Mouse (Mus musculus) skeletal muscle tissue, adult 2 months (tissue): ENCODE results near the gene Vps16.

Source experiments
- DNase-seq: peaks from one replicate; pipeline ENCODE4 v3.0.0-alpha.2; 2012; ENCODE audit warnings: low read depth, low spot score

The Vps16 gene

GRCm38 (mm10) chr2:130424126-130424853 is at the start of gene Vps16, which contains the start of gene Pced1a:
Gene Vps16, plus strand, starts transcription at chr2:130424339.
Gene Pced1a, minus strand, starts transcription at chr2:130424701.
- peak; percentile 87 for DNase-seq

- DNase-seq: no peak
Measured at GRCm38 (mm10) chr2:130374951-130375350, 49.2 kb upstream of the Vps16 start.

- DNase-seq: no peak
Measured at GRCm38 (mm10) chr2:130383205-130383604, 40.9 kb upstream of the Vps16 start.

GRCm38 (mm10) chr2:130383895-130384294 is 40.2 kb upstream of the Vps16 start:
- DNase-seq: no peak

GRCm38 (mm10) chr2:130386212-130386611 is 37.9 kb upstream of the Vps16 start:
- no peak for DNase-seq

GRCm38 (mm10) chr2:130388796-130389195 is 35.3 kb upstream of the Vps16 start:
- no peak for DNase-seq

GRCm38 (mm10) chr2:130390993-130391625 is 33.0 kb upstream of the Vps16 start:
- DNase-seq: no peak

- no peak for DNase-seq
Measured at GRCm38 (mm10) chr2:130392836-130393235, 31.3 kb upstream of the Vps16 start.

GRCm38 (mm10) chr2:130395696-130396095 is 28.4 kb upstream of the Vps16 start:
- no peak for DNase-seq

GRCm38 (mm10) chr2:130397186-130397985 is 26.8 kb upstream of the Vps16 start, which contains the start of gene Cpxm1:
Gene Cpxm1, minus strand, starts transcription at chr2:130397574.
- peak; percentile 11 for DNase-seq

- no peak for DNase-seq
Measured at GRCm38 (mm10) chr2:130398091-130398490, 26.0 kb upstream of the Vps16 start.

- no peak for DNase-seq
Measured at GRCm38 (mm10) chr2:130400046-130400445, 24.1 kb upstream of the Vps16 start.

GRCm38 (mm10) chr2:130401891-130402290 is 22.2 kb upstream of the Vps16 start:
- no peak for DNase-seq

GRCm38 (mm10) chr2:130404939-130405338 is 19.2 kb upstream of the Vps16 start, which contains the start of the genes Gm28372 and 1700020A23Rik:
Gene Gm28372, plus strand, starts transcription at chr2:130405239.
Gene 1700020A23Rik, plus strand, starts transcription at chr2:130405259.
- no peak for DNase-seq

- DNase-seq: no peak
Measured at GRCm38 (mm10) chr2:130406178-130406577, 18.0 kb upstream of the Vps16 start, which contains the start of gene Tmem239. Gene Tmem239, plus strand, starts transcription at chr2:130406478.

- DNase-seq: no peak
Measured at GRCm38 (mm10) chr2:130408194-130408593, 15.9 kb upstream of the Vps16 start.

GRCm38 (mm10) chr2:130411558-130412495 is 12.3 kb upstream of the Vps16 start:
- peak; percentile 52 for DNase-seq

- no peak for DNase-seq
Measured at GRCm38 (mm10) chr2:130412775-130413174, 11.4 kb upstream of the Vps16 start.

- no peak for DNase-seq
Measured at GRCm38 (mm10) chr2:130414094-130414856, 9.9 kb upstream of the Vps16 start.
